Mouse (Mus musculus) spleen, postnatal 4 days (tissue): ENCODE results near the gene Eif4g1.

Experiments
- DNase-seq, 2 experiments: peaks; one replicate each; pipeline ENCODE4 v3.0.0; 2022; ENCODE audit warnings: low spot score in 2 of 2

The Eif4g1 gene

GRCm38 (mm10) chr16:20725750-20726149 is 57.6 kb downstream of the Eif4g1 start:
- no peak for DNase-seq

GRCm38 (mm10) chr16:20726384-20726783 is 58.3 kb downstream of the Eif4g1 start:
- no peak for DNase-seq

- DNase-seq, result no peak
These were observed 62.2 kb downstream of the Eif4g1 start for GRCm38 (mm10) chr16:20730293-20730711.

- no peak for DNase-seq
These were observed 63.6 kb downstream of the Eif4g1 start for GRCm38 (mm10) chr16:20731688-20732087.

GRCm38 (mm10) chr16:20732251-20732924 is 64.3 kb downstream of the Eif4g1 start:
- DNase-seq, result no peak

- no peak for DNase-seq
These were observed 65.0 kb downstream of the Eif4g1 start, which contains the start of gene Chrd for GRCm38 (mm10) chr16:20732925-20733730. TSS of gene Chrd (plus strand) at chr16:20733127.

- DNase-seq, result no peak
These were observed 65.9 kb downstream of the Eif4g1 start, which contains the start of gene Thpo for GRCm38 (mm10) chr16:20733731-20734730. TSS of gene Thpo (minus strand) at chr16:20734511.

GRCm38 (mm10) chr16:20735651-20736050 is 67.5 kb downstream of the Eif4g1 start:
- DNase-seq, result no peak

GRCm38 (mm10) chr16:20736168-20736567 is 68.1 kb downstream of the Eif4g1 start:
- DNase-seq, result no peak

GRCm38 (mm10) chr16:20736823-20737222 is 68.7 kb downstream of the Eif4g1 start:
- DNase-seq, result no peak

GRCm38 (mm10) chr16:20739845-20740244 is 71.7 kb downstream of the Eif4g1 start:
- DNase-seq, result no peak
